Mouse (Mus musculus) liver (tissue): ENCODE results near the gene Mia3.
"Not testable (repeated sequence)": the region's sequence is repeated elsewhere in the genome, so short reads cannot be mapped to it uniquely, and the experiment has no call there.

Experiments used
- DNase-seq: peaks from one replicate; pipeline ENCODE4 v3.0.0-alpha.2; 2020; ENCODE audit warnings: mixed read lengths

The Mia3 gene

DNA sequence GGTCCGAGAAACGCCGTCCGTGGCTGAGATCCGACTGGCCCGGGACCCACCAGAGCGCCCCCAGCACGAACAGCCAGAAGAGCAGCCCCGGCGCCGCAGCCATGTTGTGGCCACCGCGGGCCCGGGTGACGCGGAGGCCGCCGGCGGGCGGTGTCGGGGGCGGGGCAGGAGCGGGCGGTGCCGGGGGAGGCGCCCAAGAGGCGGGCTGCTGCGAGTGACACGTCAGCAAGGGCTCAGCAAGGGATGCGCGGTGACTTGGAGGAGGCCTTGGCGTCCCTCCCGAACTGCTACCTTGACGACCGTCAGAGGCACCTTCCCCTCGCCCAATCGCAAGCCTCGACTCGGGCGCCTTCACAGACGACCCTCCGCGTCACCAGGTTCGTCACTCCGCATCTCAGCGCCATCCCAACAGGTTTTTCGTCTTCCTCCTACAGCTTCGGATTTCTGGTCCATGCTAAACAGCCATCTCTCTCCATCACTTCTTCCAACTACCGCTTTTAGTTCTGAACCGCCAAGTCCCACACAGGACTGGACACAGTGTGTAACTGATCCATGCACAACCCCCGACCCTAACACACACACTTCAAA is at the start of gene Mia3:
Gene Mia3 (minus strand): TSS at position 127 of the 588 bp plus-strand sequence.
- peak; percentile 94 for DNase-seq

DNA sequence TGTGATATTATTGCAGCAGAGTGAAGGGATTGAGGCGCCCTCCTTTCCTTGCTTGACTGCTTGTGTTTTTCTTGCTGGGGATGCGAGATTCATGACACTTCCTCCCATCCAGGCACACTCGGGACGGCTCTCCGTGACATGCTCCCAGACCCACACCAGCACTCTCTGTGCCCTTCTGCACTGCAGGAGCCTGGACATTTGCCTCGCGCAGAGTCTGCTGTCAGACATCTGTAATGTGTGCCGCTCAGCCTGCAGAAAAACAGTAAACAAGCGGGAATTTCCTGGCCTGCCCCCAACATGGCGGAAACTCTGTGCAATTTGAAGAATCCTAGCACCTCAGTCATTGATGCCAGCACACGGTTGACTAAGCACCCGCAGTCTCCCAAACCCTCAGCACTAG is 48.5 kb upstream of the Mia3 start, which contains the start of gene Hhipl2:
Gene Hhipl2 (plus strand): TSS at position 343 of the 400 bp plus-strand sequence.
- no peak for DNase-seq

DNA sequence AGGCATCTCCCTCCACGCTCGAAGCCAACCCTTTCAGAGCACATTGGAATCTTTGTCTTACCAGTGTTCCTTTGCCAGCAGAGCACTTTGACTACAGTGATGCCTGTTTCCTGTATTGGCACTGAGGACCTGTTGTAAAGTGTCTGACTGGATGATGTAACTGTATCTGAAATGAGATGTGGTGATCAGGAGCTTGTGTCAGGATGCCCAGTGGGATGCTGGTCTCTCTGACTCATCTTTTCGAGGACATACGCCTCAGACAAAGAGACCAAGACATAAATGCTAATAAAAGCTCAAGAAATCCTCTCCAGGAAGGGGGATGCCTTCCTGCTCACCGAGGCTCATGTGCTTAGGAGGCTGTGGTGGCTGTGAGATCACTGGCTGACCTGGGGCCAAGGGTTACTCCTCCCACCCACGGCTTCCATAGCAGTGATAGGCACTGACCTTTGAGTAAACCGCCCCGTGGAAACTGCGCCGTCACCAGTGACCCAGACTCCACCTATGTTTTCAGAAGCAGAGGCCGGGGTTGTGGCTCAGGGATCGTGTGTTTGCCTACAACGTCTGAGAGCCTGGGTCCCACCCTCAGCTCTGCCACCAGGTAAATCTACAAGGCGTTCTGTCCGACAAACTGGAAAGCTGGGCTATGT is 44.9 kb upstream of the Mia3 start:
- no peak for DNase-seq

DNA sequence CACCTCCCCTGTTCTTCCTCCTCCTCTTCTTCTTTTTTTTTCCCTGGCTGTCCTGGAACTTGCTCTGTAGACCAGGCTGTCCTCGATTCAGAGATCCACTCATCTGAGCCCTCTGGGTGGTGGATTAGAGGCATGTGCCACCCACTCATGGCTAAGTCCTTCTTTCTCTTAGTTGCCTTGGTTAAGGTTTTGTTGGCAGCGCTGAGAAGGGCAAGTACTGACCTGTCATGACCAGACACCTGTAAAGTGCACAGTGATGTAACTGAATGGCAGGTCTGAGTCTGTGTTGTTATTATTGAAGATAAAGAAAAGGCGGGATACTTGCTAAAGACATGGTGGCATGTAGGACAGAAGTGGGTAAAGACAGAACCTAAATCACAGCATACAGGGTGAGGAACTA is 34.0 kb upstream of the Mia3 start:
- DNase-seq, result no peak

DNA sequence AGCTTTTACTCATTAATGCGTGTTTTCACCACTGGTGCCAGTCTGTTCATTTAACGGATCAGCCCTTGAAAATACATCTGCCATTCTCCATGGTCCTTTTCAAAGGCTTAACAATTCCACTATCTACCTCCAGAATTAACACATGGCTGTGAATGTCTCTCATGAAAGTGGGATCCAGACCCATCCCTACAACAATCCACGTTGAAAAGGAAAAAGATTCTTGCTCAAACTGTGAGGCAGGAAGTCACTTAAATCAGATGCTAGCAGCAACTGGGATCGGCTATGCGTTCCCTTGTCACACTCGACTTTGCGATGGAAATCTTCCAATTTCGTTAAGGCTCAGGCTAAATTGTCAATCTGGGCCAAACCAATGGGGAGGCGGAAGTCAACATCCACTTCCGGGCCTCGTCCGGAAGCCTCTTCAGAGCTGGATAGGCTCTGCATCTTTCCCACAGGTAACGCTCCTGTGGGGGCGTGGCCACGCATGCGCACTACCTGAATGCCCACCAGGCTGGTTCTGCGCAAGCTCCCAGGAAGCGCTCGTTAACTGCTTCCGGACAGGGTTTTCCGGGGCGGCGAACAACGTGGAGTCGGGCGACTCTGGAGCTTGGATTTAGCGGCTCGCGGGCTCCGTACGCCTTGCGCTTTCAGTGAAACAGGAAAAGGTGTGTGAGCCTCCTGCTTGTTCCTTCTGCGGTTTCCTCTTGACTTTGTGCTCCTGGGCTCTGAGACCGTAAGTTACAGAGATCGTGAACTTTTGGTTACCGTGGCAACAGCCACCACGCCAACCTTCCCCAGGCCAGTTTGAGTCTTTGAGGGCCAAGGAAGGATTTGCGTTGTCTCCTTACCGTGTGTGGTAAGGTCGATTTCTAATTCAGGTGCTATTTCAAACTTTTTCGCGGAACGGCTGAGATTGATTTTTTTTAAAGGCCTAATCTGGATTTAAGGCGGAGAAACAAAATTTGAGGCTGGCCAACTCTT is 19.4 kb upstream of the Mia3 start, which contains the start of gene Taf1a:
Gene Taf1a (plus strand): TSS at position 556 of the 981 bp plus-strand sequence.
- peak; percentile 98 for DNase-seq

DNA sequence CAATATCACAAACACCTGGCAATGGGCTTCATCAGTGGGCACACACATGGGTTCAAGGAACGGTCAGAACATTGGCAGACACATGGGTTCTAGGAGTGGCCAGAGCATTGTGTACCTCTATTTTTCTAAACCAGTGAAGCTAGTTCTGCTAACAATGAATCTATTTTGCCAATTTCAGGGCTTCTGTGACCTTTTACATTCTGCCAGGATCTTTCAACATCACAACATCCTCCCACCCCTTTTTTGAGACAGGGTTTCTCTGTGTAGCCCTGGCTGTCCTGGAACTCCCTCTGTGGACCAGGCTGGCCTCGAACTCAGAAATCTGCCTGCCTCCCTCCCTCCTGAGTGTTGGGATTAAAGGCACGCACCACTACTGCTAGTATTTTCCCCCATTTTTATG is 18.1 kb upstream of the Mia3 start:
- not testable (repeated sequence) for DNase-seq

DNA sequence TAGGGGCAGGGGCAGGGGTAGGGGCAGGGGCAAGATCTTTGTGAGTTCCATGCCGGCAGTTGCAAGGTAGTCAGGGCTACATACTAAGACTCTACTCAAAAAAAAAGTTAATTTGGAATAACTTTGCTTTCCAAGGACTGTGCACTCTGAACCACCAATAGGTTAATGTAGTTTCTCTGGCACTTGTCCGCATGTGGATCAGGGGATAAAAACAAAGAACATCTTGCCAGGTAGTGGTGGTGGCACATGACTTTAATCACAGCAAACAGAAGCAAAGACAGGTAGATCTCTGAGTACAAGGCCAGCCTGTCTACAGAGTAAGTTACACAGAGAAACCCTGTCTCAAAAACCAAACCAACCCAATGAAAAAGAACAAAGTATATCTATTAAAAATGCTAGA is 13.3 kb upstream of the Mia3 start:
- DNase-seq, result no peak

DNA sequence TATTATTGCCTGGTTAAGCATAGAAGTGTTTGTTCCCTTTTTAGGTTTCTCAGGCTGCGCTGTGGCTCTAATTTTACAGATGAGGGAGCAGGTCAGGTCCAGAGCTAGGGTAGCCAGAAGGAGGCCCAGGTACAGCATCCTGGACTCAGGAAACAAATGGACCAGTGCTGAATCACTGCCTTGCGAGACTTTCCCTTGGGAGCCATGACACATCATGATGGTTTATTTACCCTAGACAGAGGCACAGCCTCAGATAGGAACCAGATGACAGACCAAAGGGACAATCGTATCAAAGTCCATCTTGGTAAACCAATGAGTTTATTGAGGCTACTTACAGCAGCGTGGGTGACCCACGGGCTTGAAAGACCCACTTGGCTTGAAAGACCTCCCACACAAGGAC is 12.5 kb upstream of the Mia3 start:
- DNase-seq, result no peak

DNA sequence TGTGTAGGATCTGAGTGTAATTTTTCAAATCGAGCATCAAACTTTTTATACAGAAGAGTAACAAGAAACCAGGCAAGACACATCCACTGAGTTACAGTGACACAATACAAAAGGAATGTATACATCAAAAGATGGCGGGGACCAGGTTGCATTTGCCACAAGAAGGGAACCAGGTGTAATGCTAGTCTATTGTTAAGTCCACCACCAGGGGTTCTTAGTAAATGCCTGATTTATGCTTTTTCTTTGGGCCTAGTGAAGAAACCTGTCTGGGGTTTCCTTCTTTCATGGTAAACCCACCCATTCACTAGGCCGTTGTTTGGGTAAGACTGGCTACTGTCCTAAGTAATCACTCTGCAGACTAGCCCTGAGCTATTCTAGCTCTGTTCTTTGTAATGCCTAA is 10.0 kb upstream of the Mia3 start:
- DNase-seq, result not testable (repeated sequence)

DNA sequence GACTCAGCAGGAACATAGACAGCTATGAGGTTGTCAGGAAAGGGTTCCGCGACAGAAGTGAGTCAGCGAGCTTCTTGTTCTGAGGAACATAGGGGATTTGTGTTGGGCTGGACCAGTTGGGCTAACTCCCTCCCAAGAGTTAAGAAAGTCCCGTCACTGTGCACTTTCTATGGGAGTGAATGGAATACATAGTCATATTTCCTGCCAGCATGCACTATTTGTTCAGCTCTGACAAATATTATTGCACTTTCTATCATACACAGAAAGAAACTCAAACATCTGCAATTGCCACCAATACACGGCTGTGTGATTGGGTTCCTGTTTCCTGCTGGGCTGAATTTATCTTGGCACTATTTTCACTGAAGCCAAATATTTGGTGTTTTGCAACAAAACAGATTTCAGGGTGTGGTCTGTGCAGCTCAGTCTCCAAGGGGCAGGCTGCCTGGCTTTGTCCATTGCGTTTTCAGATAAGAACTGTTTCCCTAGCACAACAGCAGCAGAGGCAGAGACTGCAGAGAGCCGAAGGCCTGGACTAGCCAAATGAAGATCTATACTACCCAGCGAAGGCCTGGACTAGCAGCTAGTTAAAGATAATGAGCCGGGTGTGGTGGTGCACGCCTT is 9.1 kb upstream of the Mia3 start:
- DNase-seq, result peak; percentile 30

DNA sequence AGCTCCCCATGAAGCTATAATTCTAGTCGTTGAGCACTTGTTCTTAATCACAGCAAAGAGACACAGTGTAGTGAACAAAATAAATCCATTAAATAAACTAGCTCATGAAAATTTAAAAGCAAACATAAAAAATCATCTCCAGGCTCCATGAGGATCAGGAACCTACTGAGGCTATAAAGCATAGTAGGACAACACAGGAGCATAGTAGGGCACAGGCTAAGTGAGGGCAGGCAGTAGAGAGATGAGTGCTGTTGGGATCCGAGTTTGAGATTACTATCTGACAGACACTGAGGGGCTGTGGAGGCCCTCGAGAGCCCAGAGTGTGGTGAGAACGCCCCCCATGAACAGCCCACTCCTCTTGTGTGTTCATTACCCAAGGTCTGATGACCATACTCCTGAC is 7.7 kb upstream of the Mia3 start:
- no peak for DNase-seq

DNA sequence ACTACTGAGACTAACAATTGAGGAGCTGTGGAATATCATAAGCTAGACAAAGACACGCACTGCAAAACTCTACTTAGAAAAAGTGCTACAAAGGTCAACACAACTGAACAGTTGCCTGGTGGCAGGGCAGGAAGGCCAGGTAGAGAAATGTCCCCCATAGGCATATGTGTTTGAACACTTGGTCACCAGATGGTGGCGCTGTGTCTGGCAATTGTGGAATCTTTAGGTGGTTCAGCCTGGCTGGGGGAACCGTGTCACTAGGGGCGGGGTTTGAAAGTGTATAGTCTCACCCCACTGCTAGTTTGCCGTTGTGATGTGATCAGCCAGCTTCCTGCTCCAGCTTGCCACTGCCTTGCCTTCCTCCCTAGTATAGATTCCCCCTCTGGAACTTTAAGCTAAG is 5.4 kb upstream of the Mia3 start:
- no peak for DNase-seq

DNA sequence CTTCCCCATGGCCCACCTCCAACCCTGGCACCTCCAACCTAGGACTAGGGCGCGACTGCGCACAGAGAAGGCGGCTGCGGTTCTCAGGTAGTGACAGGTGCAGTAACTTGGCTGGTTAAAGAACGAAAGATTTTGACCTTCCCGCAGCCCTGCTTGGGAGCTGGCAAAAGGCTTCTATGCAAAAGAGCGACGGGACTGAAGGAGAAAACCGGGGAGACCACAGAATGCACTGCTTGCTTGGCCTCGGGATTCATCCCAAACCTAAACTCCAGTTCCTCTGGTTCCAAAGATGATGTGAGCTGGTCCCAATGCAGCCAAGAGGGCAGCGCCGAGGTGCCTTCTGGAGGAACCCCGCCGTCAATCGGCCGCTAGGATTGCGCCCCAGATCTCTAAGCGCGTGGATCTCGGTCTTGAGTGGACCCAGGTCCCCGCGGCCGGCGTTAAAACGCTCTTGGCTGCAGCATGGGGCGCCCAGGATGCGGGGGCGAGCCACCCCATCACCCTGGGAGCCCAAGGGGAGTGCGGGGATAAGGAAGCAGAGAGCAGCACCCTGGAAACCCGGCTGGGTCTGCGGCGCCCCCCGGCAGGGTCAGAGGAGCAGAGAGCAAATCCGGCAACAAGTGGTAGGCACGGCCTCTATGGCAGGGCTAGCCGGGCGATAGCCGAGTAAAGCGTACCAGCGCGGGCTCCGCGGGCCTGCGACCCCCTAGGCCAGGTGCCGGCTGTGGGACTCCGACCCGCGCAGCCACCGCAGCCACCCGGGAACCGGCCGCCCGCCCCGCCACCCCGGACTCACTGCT is 552 bp downstream of the Mia3 start:
- peak; percentile 11 for DNase-seq

DNA sequence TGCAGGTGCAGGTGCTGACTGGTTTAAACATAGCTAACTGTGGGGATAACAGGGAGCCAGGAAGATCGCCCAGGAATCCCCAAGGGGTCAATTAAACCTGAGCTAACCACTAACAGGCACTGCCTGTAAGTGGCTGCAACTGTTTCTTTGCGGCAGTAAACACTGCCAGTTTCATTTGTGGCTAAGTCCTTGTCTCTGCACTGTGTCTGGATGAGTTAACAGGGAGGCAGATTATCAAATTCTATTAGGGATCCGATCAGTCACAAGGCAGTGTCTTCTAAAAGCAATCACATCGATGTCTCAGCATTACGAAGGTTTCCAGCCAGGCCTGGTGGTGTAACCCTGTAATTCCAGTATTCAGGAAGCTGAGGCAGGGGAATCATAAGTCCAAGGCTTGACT is 3.0 kb downstream of the Mia3 start:
- no peak for DNase-seq

DNA sequence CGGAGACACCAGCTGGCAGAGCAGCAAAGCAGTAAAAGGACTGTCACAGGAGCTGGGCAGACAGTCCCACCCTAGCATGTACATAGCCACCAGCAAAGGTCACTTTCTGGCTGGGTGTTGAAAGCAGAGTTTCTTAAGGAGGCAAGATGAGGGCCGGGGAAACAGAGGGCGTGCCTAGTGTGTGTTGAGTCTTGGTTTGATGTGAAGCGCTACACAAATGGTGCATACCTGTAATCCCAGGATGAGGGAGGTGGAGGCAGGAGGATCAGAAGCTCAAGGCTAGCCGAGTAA is 5.8 kb downstream of the Mia3 start:
- DNase-seq, result no peak

DNA sequence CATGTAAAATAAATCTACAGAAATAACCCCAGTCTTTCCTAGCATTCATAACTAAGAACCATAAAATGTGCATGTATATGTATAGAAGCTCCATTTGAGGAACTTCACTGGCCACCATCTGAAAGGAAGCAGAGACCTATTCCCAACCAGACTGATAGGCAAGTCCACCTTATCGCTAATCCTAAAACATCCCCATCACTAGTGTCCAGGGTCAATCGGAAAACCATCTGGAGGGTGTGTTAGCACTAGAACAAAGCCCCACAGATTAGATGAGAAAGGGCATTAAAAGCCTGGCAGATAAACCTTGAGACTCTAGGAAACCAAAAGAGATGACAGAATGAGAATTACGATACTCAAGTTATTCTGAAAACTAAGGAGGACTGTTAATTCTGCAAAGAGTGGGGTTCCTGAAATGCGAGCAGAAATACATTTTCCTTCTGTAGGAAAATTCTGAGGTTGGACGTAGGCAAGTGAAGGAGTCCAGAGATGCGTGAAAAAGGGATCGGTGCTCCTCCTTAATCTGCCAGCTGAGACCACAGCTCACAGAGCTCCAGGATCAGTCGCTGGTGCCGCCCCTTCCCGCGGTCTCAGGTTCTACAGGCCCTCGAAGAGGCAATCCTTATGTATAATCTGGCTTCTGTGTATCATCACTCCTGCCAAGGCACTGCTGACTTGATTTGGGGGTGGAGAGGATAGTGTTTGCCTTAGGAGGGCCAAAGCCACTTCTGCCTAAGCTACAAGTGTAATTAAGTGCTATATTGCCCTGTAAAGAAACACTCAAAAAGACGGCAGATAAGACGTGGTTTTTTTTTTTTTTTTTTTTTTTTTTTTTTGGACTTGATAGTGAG is 6.4 kb downstream of the Mia3 start:
- DNase-seq, result no peak

DNA sequence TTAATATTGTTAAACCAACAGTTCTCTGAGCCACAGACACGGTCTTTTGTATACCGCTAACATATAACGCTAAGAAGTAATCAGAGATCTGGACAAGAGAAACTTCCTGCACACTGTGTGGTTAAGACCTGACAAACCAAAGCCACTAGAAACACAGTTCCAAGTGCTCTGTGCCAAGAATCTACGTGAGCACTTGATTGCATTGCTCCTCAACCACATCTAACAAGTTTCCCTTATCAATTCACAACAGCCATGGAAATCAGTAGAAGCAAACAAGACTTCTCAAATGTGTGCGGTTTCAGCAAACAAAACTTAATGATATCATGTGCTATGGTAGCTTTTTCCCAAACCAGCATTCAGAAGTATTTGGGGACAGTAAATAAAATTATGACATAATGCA is 7.1 kb downstream of the Mia3 start:
- DNase-seq, result no peak

DNA sequence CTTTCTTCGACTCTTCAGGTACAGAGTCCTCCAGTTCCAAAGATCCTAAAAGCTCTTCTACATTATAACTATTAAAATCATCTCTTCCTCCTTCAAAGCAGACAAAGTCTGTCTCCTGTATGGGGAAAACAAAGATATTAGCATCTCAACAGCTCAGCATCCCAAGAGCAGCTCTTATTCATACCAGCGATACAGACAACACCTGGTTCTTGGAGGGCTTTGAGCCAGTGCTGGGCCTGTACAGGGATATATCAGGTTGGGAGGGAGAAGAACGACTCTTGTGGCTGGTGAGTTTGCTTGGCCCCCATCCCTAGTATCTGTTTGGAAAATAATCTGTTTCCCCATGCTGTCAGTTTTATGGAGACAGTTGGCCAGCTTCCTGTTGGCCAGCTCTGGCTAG is 10.5 kb downstream of the Mia3 start:
- no peak for DNase-seq

DNA sequence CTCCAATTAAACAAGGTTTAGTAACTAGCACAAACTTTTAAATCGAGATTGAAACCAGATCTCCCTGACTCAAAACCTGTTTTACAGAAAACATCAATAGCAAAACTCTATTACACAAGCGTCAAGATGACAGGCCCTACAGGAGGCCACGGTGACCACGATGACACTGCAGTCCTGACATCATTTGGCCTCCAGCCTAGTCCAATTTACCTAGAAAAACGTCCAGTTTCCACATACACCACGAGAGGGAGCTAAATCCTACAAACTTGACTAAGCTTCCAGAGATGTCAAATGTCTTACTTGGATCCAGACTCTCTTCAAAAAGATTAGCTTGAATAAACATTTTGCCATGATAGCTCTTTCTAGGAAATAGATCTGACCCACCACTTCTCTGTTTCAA is 19.5 kb downstream of the Mia3 start:
- peak; percentile 54 for DNase-seq

DNA sequence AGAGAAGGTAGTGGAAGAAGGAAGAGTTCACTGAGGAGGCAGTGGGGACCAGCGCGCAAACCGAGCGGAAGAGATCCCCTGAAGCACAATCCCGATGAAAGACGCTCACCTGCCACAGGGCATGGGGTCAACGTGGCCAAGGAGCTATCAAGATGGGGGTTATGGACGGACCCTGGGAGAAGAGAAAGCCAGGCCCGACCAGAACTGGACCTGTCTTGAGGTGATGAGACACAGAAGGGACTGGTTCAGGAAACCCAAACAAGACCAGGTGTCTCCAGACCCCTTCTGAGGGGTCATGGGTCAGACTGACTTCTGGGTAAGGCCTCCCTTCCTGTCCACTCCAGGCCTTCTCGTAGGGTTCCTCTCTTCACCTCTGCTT is 23.5 kb downstream of the Mia3 start:
- no peak for DNase-seq
